Mouse (Mus musculus) heart, postnatal 10 days (tissue): ENCODE measurements around the gene Zcchc4. TPM values are rescaled to one million over a fixed set of nuclear protein-coding genes. Genes with fewer than 3 reads are reported as not detected.
A peak's percentile ranks its signal among the peaks of the same experiment; 100 is the strongest.

Experiments
- DNase-seq, 2 experiments: peaks; one replicate each; pipeline ENCODE4 v3.0.0; 2021
- intact Hi-C: fragments of 180-260 bp; cut with DNase I; formaldehyde crosslinking; loops from one replicate; pipeline ENCODE4 v1.15.1; 2025
- total RNA-seq, 2 experiments: library from RNA; stranded (reverse); gene quantifications; 2 replicates each; pipeline ENCODE4 v1.2.3; 2021

The Zcchc4 gene
- total RNA-seq, 2 experiments from 2014 or later: 6.3 to 7.8 TPM

- intact Hi-C loops: no loop called here
- DNase-seq: no peak
Observed at GRCm38 (mm10) chr5:52786556-52787322, 11.5 kb downstream of the Zcchc4 start.

- intact Hi-C loops: no loop called here
Observed at GRCm38 (mm10) chr5:52793230-52793629, 18.0 kb downstream of the Zcchc4 start.

GRCm38 (mm10) chr5:52794109-52794508, 18.9 kb downstream of the Zcchc4 start:
- DNase-seq: peak in 1 of 2 experiments; percentile 9
- intact Hi-C loops: no loop called here

More at GRCm38 (mm10) chr5:52793230-52793629, 18.0 kb downstream of the Zcchc4 start:
- DNase-seq: no peak

GRCm38 (mm10) chr5:52799274-52799985, 24.2 kb downstream of the Zcchc4 start:
- intact Hi-C loops: no loop called here
- DNase-seq: no peak

GRCm38 (mm10) chr5:52805801-52806200, 30.6 kb downstream of the Zcchc4 start:
- intact Hi-C loops: no loop called here
- DNase-seq: no peak

GRCm38 (mm10) chr5:52806349-52806748, 31.1 kb downstream of the Zcchc4 start:
- DNase-seq: no peak
- intact Hi-C loops: no loop called here

GRCm38 (mm10) chr5:52807030-52807429, 31.8 kb downstream of the Zcchc4 start:
- intact Hi-C loops: no loop called here

GRCm38 (mm10) chr5:52810446-52810845, 35.2 kb downstream of the Zcchc4 start:
- no peak for DNase-seq
- intact Hi-C loops: no loop called here

More at GRCm38 (mm10) chr5:52807030-52807429, 31.8 kb downstream of the Zcchc4 start:
- DNase-seq: no peak

GRCm38 (mm10) chr5:52811056-52811455, 35.8 kb downstream of the Zcchc4 start:
- DNase-seq: no peak
- intact Hi-C loops: no loop called here

GRCm38 (mm10) chr5:52812456-52812855, 37.2 kb downstream of the Zcchc4 start:
- DNase-seq: no peak
- intact Hi-C loops: no loop called here

GRCm38 (mm10) chr5:52813312-52813711, 38.1 kb downstream of the Zcchc4 start:
- no peak for DNase-seq
- intact Hi-C loops: no loop called here

GRCm38 (mm10) chr5:52818676-52819075, 43.5 kb downstream of the Zcchc4 start:
- intact Hi-C loops: no loop called here

GRCm38 (mm10) chr5:52821691-52822090, 46.5 kb downstream of the Zcchc4 start:
- intact Hi-C loops: loop anchor here (2.0 to 10.0 kb wide), 3 partner anchors 79 to 627 kb away; partner anchors contain the start of genes Dhx15 and Pi4k2b
- peak; percentile 56 to 79 for DNase-seq

More at GRCm38 (mm10) chr5:52818676-52819075, 43.5 kb downstream of the Zcchc4 start:
- peak in 1 of 2 experiments; percentile 10 for DNase-seq

- DNase-seq: no peak
- intact Hi-C loops: loop anchor here (10.0 kb wide), 1 partner anchor 633 kb away; the partner anchor contains the start of gene Dhx15
Observed at GRCm38 (mm10) chr5:52827923-52828322, 52.7 kb downstream of the Zcchc4 start.

GRCm38 (mm10) chr5:52833005-52833404, 57.8 kb downstream of the Zcchc4 start:
- DNase-seq: peak; percentile 29 to 40
- intact Hi-C loops: loop anchor here (5.0 kb wide), 1 partner anchor 51 kb away; no protein-coding TSS in a partner anchor

GRCm38 (mm10) chr5:52833761-52834274, 58.6 kb downstream of the Zcchc4 start, which contains the start of gene Anapc4:
Gene Anapc4, plus strand, starts transcription at chr5:52834012.
- DNase-seq: peak; percentile 100
- intact Hi-C loops: loop anchor here (5.0 kb wide), 1 partner anchor 52 kb away; no protein-coding TSS in a partner anchor

GRCm38 (mm10) chr5:52834386-52834785, 59.2 kb downstream of the Zcchc4 start:
- DNase-seq: no peak
- intact Hi-C loops: loop anchor here (5.0 kb wide), 1 partner anchor 52 kb away; no protein-coding TSS in a partner anchor

GRCm38 (mm10) chr5:52844319-52844718, 69.1 kb downstream of the Zcchc4 start:
- intact Hi-C loops: no loop called here
- no peak for DNase-seq

- DNase-seq: no peak
- intact Hi-C loops: no loop called here
Observed at GRCm38 (mm10) chr5:52855727-52856126, 80.5 kb downstream of the Zcchc4 start.

- DNase-seq: no peak
- intact Hi-C loops: no loop called here
Observed at GRCm38 (mm10) chr5:52864446-52864845, 89.2 kb downstream of the Zcchc4 start.

GRCm38 (mm10) chr5:52865825-52866224, 90.6 kb downstream of the Zcchc4 start:
- intact Hi-C loops: no loop called here
- peak; percentile 76 to 79 for DNase-seq
